Mouse (Mus musculus): ENCODE results near the gene Scn8a. TPM values are rescaled to one million over a fixed set of nuclear protein-coding genes. Genes with fewer than 3 reads are reported as not detected.
"Not testable (repeated sequence)": the region's sequence is repeated elsewhere in the genome, so short reads cannot be mapped to it uniquely, and the experiment has no call there.

Scn8a gene
- total RNA-seq (2021) = under 1 TPM in 1 of 2 experiments, not detected in 1; 0.56 TPM

- intact Hi-C loops (cut with DNase I) = no loop called here
- DNase-seq = no peak
Observed at GRCm38 (mm10) chr15:100869558-100869957, at the start of gene Scn8a. Gene Scn8a (plus strand): TSS chr15:100869858.

- DNase-seq = no peak
- intact Hi-C loops (cut with DNase I) = no loop called here
Observed at GRCm38 (mm10) chr15:100821824-100822223, 47.8 kb upstream of the Scn8a start.

- DNase-seq; intact Hi-C loops (cut with DNase I): not testable (repeated sequence)
Observed at GRCm38 (mm10) chr15:100822370-100822769, 47.3 kb upstream of the Scn8a start.

- intact Hi-C loops (cut with DNase I) = no loop called here
- no peak for DNase-seq
Observed at GRCm38 (mm10) chr15:100825249-100825856, 44.3 kb upstream of the Scn8a start.

- DNase-seq = no peak
- intact Hi-C loops (cut with DNase I) = no loop called here
Observed at GRCm38 (mm10) chr15:100826076-100826475, 43.6 kb upstream of the Scn8a start.

GRCm38 (mm10) chr15:100829775-100830174 is 39.9 kb upstream of the Scn8a start:
- intact Hi-C loops (cut with DNase I) = no loop called here
- DNase-seq = no peak

GRCm38 (mm10) chr15:100830682-100831081 is 39.0 kb upstream of the Scn8a start:
- intact Hi-C loops (cut with DNase I) = no loop called here

GRCm38 (mm10) chr15:100832144-100832543 is 37.5 kb upstream of the Scn8a start:
- intact Hi-C loops (cut with DNase I) = no loop called here
- no peak for DNase-seq

More at GRCm38 (mm10) chr15:100830682-100831081, 39.0 kb upstream of the Scn8a start:
- DNase-seq = no peak

- no peak for DNase-seq
- intact Hi-C loops (cut with DNase I) = no loop called here
Observed at GRCm38 (mm10) chr15:100832784-100833183, 36.9 kb upstream of the Scn8a start.

- intact Hi-C loops (cut with DNase I) = loop anchor here (5.0 kb wide), 1 partner anchor 161 kb away; no protein-coding TSS in a partner anchor
Observed at GRCm38 (mm10) chr15:100836729-100837128, 32.9 kb upstream of the Scn8a start.

GRCm38 (mm10) chr15:100838607-100839207 is 31.0 kb upstream of the Scn8a start:
- peak; percentile 35 to 52 for DNase-seq
- intact Hi-C loops (cut with DNase I) = loop anchor here (1.0 to 5.0 kb wide), 2 partner anchors 81 to 159 kb away; no protein-coding TSS in a partner anchor

More at GRCm38 (mm10) chr15:100836729-100837128, 32.9 kb upstream of the Scn8a start:
- DNase-seq = no peak

- intact Hi-C loops (cut with DNase I) = no loop called here
Observed at GRCm38 (mm10) chr15:100844336-100844735, 25.3 kb upstream of the Scn8a start.

GRCm38 (mm10) chr15:100845049-100845879 is 24.4 kb upstream of the Scn8a start:
- DNase-seq = no peak
- intact Hi-C loops (cut with DNase I) = no loop called here

More at GRCm38 (mm10) chr15:100844336-100844735, 25.3 kb upstream of the Scn8a start:
- no peak for DNase-seq

- intact Hi-C loops (cut with DNase I) = no loop called here
- DNase-seq = no peak
Observed at GRCm38 (mm10) chr15:100847193-100847592, 22.5 kb upstream of the Scn8a start.

- intact Hi-C loops (cut with DNase I) = no loop called here
- DNase-seq = no peak
Observed at GRCm38 (mm10) chr15:100857586-100857985, 12.1 kb upstream of the Scn8a start.

- intact Hi-C loops (cut with DNase I) = no loop called here
- no peak for DNase-seq
Observed at GRCm38 (mm10) chr15:100860856-100861255, 8.8 kb upstream of the Scn8a start.

GRCm38 (mm10) chr15:100865556-100865955 is 4.1 kb upstream of the Scn8a start:
- intact Hi-C loops (cut with DNase I) = no loop called here
- DNase-seq = no peak

GRCm38 (mm10) chr15:100870001-100870774 is 530 bp downstream of the Scn8a start:
- peak; percentile 19 to 27 for DNase-seq
- intact Hi-C loops (cut with DNase I) = no loop called here

- no peak for DNase-seq
- intact Hi-C loops (cut with DNase I) = no loop called here
Observed at GRCm38 (mm10) chr15:100870775-100871106, 1.1 kb downstream of the Scn8a start.

Measured in heart, postnatal 36 days (tissue).